Mouse (Mus musculus) ES-Bruce4 (cell line): ENCODE results near the gene Fat3.

ENCODE experiments used
- CTCF ChIP-seq: IDR thresholded peaks from one replicate; pipeline ENCODE4 v1.8.1; 2011; ENCODE audit warnings: low read depth, low read length
- EP300 ChIP-seq: IDR thresholded peaks from 2 replicates; pipeline ENCODE4 v1.6.1; 2011; ENCODE audit warnings: low read depth, low read length; ENCODE audit not compliant: insufficient read depth
- POLR2A ChIP-seq: IDR thresholded peaks from one replicate; pipeline ENCODE4 v1.8.1; 2011; ENCODE audit warnings: low read length; ENCODE audit not compliant: insufficient read depth

GRCm38 (mm10) chr9:16026054-16026453 is 475.0 kb downstream of the Fat3 start:
- TF ChIP-seq POLR2A (no peak), CTCF (no peak), EP300 (no peak)
